Mouse (Mus musculus) macrophage (primary cell): ENCODE measurements around the gene Ctf1. TPM values are rescaled to one million over a fixed set of nuclear protein-coding genes. Genes with fewer than 3 reads are reported as not detected.

ENCODE experiments used
- H3K27ac ChIP-seq: fragments of 350-480 bp; formaldehyde crosslinking; 2 replicates; pipeline ENCODE4 v1.9.0; 2021
- H3K36me3 ChIP-seq: fragments of 350-480 bp; formaldehyde crosslinking; 2 replicates; pipeline ENCODE4 v1.9.0; 2021; ENCODE audit errors: inconsistent target
- H3K4me3 ChIP-seq: fragments of 350-480 bp; formaldehyde crosslinking; 2 replicates; pipeline ENCODE4 v1.9.0; 2021; ENCODE audit errors: inconsistent target
- H3K79me2 ChIP-seq: fragments of 350-480 bp; formaldehyde crosslinking; 2 replicates; pipeline ENCODE4 v1.9.0; 2021; ENCODE audit errors: inconsistent target
- WGBS: methylation state at CpG from one replicate; pipeline ENCODE4 v1.1.7; 2026; ENCODE audit warnings: inconsistent platforms; ENCODE audit not compliant: missing documents; 5-methylcytosine and 5-hydroxymethylcytosine counted together
- polyA plus RNA-seq: library from polyadenylated mRNA; stranded (reverse); fragments of 250-400 nt; gene quantifications from 3 replicates; pipeline ENCODE4 v1.2.4, GENCODE M21; 2018; ENCODE audit warnings: inconsistent platforms

Gene Ctf1
- polyA plus RNA-seq, 1 experiment from 2014 or later, result not detected

- Histone ChIP-seq H3K4me3 (peak overlapping the region; percentile 77), H3K79me2 (no peaks in the 10 kb centered on the region)
- 0% methylated on average over 19 of the region's 19 CpGs for WGBS
These were observed 32.7 kb downstream of the Ctf1 start for GRCm38 (mm10) chr7:127745251-127745651.

DNA sequence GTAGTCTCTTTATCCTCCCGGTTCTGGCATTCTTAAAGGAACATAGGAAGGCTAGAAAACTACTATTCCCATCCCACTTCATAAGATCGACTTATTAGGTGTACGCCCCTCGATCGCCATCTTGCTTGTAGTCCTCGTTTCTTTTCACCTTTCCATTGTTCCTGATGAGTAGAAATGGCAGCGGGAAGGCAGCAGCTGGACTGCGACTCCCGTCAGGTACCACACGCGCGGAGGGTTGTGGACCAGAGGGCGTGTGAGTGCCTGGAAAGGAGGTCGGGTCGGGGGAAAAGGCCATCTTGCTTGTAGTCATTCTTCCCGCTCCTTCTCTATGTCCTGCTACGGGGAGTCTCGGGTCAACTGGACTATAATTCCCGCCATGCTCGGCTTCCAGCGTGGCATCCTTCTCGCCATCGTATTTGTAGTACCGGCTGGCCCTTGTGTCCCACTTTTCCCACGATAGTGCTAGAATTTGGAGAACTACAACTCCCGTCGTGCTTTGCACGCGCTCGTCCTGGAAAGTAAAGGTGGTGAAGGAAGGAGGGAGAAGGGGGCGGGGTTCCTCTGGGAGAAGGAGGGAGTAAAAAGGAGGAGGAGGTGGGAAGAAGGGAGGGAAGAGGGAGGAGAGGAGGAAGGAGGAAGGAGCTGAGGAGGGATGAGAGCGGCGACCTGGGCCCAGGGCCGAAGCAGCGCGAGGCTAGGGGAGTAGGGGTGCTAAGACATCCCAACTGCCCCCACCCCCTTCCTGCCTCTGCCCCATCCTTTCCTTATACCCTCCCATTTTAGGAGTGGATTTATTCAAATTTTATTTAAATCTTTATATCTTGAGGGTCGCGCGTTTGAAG lies 33.3 kb downstream of the Ctf1 start:
- Histone ChIP-seq H3K36me3 (peaks cover 12% of the 10 kb centered on the region; the same call in 1 of the 2 replicates), H3K79me2 (no peaks in the 10 kb centered on the region), H3K27ac (peak overlapping the region; percentile 77), H3K4me3 (peak overlapping the region; percentile 77)
- under 1% methylated on average over 39 of the region's 39 CpGs for WGBS

More at GRCm38 (mm10) chr7:127745251-127745651, 32.7 kb downstream of the Ctf1 start:
- peaks cover 6% of the 10 kb centered on the region; the same call in 1 of the 2 replicates for H3K36me3 ChIP-seq
- peak overlapping the region; percentile 77 for H3K27ac ChIP-seq

DNA sequence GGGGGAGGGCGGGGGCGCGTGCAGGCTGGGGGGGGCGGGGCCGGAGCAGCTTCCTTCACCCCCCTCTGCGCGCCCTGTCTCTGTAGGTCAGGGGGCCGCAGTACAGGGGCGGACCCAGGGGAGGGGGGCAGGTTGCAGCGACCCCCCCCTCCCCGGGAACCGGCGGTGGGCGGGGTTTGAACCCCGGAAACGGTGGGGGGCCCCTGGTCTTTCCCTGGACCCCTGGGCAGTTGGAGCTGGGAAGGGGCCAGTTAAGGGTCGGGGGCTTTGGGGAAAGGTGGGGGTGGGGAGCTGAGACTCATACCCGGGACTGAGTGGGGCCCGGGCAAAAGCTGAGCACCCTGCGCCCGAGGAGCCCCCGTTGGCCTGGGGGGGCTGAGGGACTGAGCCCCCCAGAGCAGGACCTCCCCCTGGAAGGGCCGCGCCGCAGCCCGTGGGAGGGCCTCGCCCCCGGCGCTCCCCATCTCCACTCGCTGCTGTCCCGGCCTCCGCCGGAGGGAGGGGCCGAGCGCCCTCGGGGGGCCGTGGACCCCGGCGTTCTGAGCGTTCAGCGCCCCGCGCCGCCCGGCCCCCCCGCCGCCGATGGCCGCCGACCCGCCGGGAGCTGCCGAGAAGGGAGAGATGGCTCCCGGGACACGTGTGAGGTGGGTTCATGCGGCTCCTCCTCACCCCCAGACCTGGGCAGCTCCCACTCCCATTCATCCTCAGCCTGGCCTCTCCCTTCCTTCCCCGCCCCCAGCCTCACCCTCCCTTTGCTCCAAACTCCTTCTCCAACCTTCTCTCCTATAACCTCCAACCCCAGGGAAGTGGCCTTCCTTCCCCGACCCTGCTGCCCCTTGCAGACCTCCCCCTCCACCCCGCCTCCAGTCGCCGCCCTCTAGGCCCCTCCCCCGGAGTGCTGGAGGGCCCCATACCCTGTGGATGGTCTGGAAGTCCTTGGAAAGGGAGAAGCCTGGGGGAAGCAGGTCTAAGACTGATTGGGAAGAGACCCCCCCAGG lies 34.3 kb downstream of the Ctf1 start:
- 6% methylated on average over 57 of the region's 62 CpGs for WGBS
- peaks cover 20% of the 10 kb centered on the region; the same call in 1 of the 2 replicates for H3K36me3 ChIP-seq
- H3K27ac ChIP-seq, result no peak overlapping the region
- peak overlapping the region; percentile 77 for H3K4me3 ChIP-seq
- H3K79me2 ChIP-seq, result no peaks in the 10 kb centered on the region

DNA sequence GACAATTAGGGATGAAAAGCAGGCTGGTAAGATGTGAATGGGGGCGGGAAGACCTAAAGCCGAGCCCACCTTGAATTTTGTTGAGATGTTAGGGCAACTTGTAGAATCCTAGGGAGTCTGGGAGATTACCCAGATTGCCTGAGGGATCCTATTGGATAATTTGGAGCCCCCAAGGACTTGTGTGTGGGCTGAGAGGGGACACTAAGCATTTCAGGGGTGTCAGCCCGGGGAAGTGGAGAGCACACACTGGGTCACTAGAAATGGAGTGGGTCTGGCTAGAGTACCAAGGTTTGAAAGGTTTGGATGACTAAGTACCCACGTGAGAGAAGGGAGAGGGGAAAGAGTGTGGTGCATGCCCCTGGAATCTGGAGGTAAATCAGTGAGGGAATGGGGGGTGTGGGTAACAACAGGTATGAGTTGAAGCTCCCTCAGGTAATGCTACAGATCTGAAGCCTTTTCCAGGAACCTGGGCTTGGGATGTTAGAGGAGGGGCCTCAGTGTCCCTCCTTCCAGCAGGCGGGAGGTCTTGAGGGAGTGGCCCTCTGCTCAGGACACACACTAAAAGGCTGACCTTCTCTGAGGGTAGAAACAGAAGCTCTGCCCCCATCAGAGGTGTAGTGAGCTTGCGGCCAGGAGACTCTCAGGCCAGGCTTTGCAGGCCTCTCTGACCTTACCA lies 35.2 kb downstream of the Ctf1 start:
- Histone ChIP-seq H3K36me3 (peaks cover 21% of the 10 kb centered on the region; the same call in 1 of the 2 replicates), H3K79me2 (no peaks in the 10 kb centered on the region), H3K27ac (no peak overlapping the region), H3K4me3 (no peak overlapping the region)
- WGBS, result 92% methylated on average over 6 of the region's 6 CpGs

DNA sequence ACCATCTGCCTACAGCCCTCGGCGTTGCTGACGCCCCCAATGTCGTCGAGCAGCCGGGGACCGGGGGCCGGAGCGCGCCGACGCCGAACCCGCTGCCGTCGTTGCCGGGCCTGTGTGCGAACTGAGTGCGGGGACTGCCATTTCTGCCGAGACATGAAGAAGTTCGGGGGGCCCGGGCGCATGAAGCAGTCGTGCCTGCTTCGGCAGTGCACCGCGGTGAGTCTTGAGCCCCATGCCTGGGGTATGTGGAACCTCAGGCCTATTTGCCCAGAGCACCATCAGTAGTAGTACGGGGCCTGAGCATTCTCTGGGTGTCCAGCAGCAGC lies 35.7 kb downstream of the Ctf1 start:
- H3K79me2 ChIP-seq, result no peaks in the 10 kb centered on the region
- 87% methylated on average over 19 of the region's 28 CpGs for WGBS
- no peak overlapping the region for H3K27ac ChIP-seq
- H3K4me3 ChIP-seq, result no peak overlapping the region
- peaks cover 21% of the 10 kb centered on the region; the same call in 1 of the 2 replicates for H3K36me3 ChIP-seq

DNA sequence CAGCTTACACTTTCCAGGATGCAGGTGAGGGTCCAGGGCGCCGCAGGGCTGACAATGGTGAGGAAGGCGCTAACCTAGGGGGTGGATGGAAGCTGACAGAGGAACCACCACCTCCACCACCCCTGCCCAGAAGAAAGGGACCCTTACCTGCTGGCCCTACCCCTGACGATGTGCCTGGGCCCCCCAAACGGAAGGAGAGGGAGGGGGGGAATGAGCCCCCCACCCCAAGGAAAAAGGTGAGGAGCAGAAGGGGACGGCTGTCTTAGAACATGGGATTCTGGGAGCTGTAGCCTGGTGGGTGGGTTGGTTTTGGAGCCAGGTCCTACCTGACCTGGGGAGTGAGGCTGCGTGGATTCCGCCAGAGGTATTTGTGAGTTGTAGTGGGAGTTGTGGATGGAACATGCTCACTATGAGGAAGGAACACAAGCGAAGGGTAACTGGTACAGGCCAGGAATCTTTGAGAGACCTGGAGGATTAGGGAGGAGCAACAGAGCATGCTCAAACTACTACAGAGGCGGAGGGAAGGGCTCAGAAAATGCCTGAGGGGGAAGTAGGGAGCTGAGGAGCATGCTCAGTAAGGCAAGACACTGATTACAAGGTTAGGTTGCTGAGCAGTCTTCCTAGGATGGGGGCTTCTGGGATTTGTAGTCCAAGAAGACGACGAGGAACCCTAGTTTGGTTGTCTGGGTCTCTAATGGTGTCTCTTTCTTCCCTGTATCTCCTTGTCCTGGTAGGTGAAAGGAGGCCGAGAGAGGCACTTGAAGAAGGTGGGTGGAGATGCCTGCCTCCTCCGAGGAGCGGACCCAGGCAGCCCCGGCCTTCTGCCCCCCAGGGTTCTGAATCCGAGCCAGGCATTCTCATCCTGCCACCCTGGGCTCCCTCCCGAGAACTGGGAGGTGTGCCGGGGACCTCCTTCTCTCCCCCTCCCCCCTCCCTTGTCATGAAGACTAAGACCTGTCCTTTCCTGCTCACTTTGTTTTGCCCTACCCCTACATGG lies 37.9 kb downstream of the Ctf1 start:
- Histone ChIP-seq H3K4me3 (no peak overlapping the region), H3K36me3 (peaks cover 36% of the 10 kb centered on the region; the same call in 1 of the 2 replicates), H3K79me2 (no peaks in the 10 kb centered on the region), H3K27ac (no peak overlapping the region)
- WGBS, result 89% methylated on average over 18 of the region's 19 CpGs

DNA sequence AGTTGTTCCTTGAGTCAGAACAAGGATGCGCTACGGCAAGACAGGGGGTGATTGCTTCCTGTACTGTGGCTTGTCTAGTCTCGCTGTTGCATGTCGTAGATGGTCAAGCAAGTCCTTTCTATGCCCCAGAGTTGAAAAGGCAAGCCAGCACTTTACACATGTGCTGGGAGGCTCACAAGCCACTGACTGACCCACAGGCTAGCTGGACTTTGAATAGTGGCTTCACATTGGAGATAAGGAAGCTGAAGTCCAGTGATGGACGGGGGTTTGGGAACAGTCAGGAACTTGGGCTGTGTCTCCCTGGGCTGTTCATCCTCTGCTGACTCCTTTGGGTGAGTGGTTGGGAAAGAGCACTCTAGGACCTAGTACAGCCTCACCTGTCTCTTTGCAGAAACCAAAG lies 39.1 kb downstream of the Ctf1 start:
- H3K36me3 ChIP-seq, result peaks cover 36% of the 10 kb centered on the region; the same call in 1 of the 2 replicates
- H3K27ac ChIP-seq, result no peak overlapping the region
- WGBS, result 96% methylated on average over 5 of the region's 5 CpGs
- no peaks in the 10 kb centered on the region for H3K79me2 ChIP-seq
- no peak overlapping the region for H3K4me3 ChIP-seq

GRCm38 (mm10) chr7:127752069-127752468 lies 39.5 kb downstream of the Ctf1 start:
- no peak overlapping the region for H3K27ac ChIP-seq
- H3K4me3 ChIP-seq, result no peak overlapping the region
- H3K36me3 ChIP-seq, result peaks cover 36% of the 10 kb centered on the region; the same call in 1 of the 2 replicates
- 93% methylated on average over 26 of the region's 27 CpGs for WGBS
- H3K79me2 ChIP-seq, result no peaks in the 10 kb centered on the region

- Histone ChIP-seq H3K79me2 (no peaks in the 10 kb centered on the region), H3K27ac (no peak overlapping the region)
- WGBS, result 82% methylated on average over 4 of the region's 5 CpGs
These were observed 40.6 kb downstream of the Ctf1 start for GRCm38 (mm10) chr7:127753158-127753557.

DNA sequence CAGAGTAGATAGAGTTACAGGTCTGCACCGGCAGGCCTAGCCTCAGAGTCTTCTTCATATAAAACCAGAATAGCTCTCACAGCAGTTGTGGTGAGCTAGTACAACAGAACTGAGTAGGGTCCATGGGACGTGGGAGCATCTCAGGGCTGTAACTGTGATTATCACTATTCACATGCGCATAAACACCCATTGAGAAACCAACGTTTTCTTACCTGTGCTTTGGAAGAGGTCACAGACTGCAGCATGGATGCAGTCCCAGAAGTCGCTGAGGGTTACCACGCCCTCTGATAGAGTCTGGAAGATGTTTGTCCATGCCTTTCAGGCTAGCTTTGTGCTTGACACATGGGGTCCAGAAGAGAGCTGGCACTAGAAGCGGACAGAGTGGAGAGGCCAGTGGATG lies 41.2 kb downstream of the Ctf1 start:
- Histone ChIP-seq H3K4me3 (no peak overlapping the region), H3K27ac (no peak overlapping the region), H3K79me2 (no peaks in the 10 kb centered on the region), H3K36me3 (peaks cover 36% of the 10 kb centered on the region; the same call in 1 of the 2 replicates)
- WGBS, result 91% methylated on average over 7 of the region's 7 CpGs

More at GRCm38 (mm10) chr7:127753158-127753557, 40.6 kb downstream of the Ctf1 start:
- Histone ChIP-seq H3K4me3 (no peak overlapping the region), H3K36me3 (peaks cover 36% of the 10 kb centered on the region; the same call in 1 of the 2 replicates)

- Histone ChIP-seq H3K4me3 (no peak overlapping the region), H3K36me3 (peaks cover 8% of the 10 kb centered on the region; the same call in 1 of the 2 replicates), H3K79me2 (no peaks in the 10 kb centered on the region), H3K27ac (peak overlapping the region; percentile 37)
- 13% methylated on average over 6 of the region's 6 CpGs for WGBS
These were observed 47.2 kb downstream of the Ctf1 start for GRCm38 (mm10) chr7:127759716-127760115.

DNA sequence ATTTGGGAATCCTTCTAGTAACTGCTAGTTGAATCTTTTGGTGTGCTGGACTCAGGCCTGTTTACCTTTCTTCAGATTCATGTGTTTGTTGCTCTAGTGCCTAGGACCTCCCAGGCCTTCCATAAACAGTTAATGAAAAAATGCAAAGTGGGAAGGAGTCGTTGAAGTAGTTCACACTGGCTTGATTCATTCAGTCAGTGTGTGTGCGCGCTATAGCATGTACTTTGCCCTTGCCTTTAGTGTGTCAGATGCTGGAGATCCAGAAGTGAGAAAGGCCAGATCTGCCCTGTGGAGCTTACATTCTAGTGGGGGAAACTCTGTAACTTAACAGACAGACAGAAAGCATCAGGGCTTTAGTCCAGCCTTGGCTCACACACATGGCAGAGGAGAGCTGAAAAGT lies 47.9 kb downstream of the Ctf1 start:
- no peaks in the 10 kb centered on the region for H3K79me2 ChIP-seq
- peaks cover 4% of the 10 kb centered on the region; the same call in 1 of the 2 replicates for H3K36me3 ChIP-seq
- WGBS, result 91% methylated on average over 3 of the region's 3 CpGs
- no peak overlapping the region for H3K4me3 ChIP-seq
- peak overlapping the region; percentile 14 for H3K27ac ChIP-seq

- Histone ChIP-seq H3K4me3 (no peak overlapping the region), H3K36me3 (peaks cover 9% of the 10 kb centered on the region; the same call in 1 of the 2 replicates), H3K27ac (no peak overlapping the region), H3K79me2 (no peaks in the 10 kb centered on the region)
- 19% methylated on average over 7 of the region's 7 CpGs for WGBS
These were observed 48.5 kb downstream of the Ctf1 start for GRCm38 (mm10) chr7:127761026-127761425.
